Mouse (Mus musculus) CH12.LX (cell line): Measurements from ENCODE around the gene Fgfr2. TPM values are rescaled to one million over a fixed set of nuclear protein-coding genes. Genes with fewer than 3 reads are reported as not detected.

ENCODE experiments used
- DNase-seq: peaks from one replicate; pipeline ENCODE4 v3.0.0-alpha.2; 2013; ENCODE audit errors: extremely low read depth
- H3K27ac ChIP-seq: 2 replicates; pipeline ENCODE4 v1.5.1; 2012; ENCODE audit warnings: low read depth, mild to moderate bottlenecking, control low read depth, moderate library complexity; ENCODE audit not compliant: insufficient read depth
- H3K27me3 ChIP-seq: replicated peaks from 2 replicates; pipeline ENCODE3; 2012; ENCODE audit warnings: inconsistent platforms
- H3K36me3 ChIP-seq, 2 experiments: replicated peaks in 1 of 2; 2 replicates each; pipeline versions ENCODE3 to v1.6.1; 2012; ENCODE audit warnings: inconsistent platforms in 1 of 2, low read length in 1 of 2, mild to moderate bottlenecking in 1 of 2, mixed read lengths in 1 of 2, moderate library complexity in 1 of 2; ENCODE audit not compliant: control insufficient read depth in 1 of 2, insufficient read depth in 1 of 2
- H3K4me1 ChIP-seq, 2 experiments: 2 replicates each; pipeline ENCODE4 v1.6.1; 2012; ENCODE audit warnings: inconsistent platforms in 1 of 2, moderate library complexity in 1 of 2; ENCODE audit not compliant: insufficient read depth in 2 of 2, control insufficient read depth in 1 of 2
- H3K4me2 ChIP-seq: 2 replicates; pipeline ENCODE4 v1.6.1; 2012; ENCODE audit warnings: low read depth, mild to moderate bottlenecking, control low read depth; ENCODE audit not compliant: poor library complexity, insufficient read depth, severe bottlenecking
- H3K4me3 ChIP-seq, 3 experiments: fragments of 150-350 bp in 1 of 3; sonication (generic) in 1 of 3; replicated peaks in 1 of 3; 2 replicates each; pipeline versions ENCODE3 to v1.5.1; 2011 to 2012; ENCODE audit warnings: low read depth in 2 of 3, low read length in 2 of 3, mild to moderate bottlenecking in 2 of 3, moderate library complexity in 2 of 3, control low read depth in 1 of 3, improper control_type of control experiment in 1 of 3, inconsistent platforms in 1 of 3, mixed read lengths in 1 of 3; ENCODE audit not compliant: poor library complexity in 1 of 3
- H3K79me2 ChIP-seq: replicated peaks from 2 replicates; pipeline ENCODE4 v1.6.1; 2012; ENCODE audit warnings: mild to moderate bottlenecking, moderate library complexity; ENCODE audit not compliant: control insufficient read depth, poor library complexity, insufficient read depth, severe bottlenecking; ENCODE audit errors: extremely low read depth
- H3K9ac ChIP-seq: 2 replicates; pipeline ENCODE4 v1.6.1; 2012; ENCODE audit warnings: low read depth, mild to moderate bottlenecking, control low read depth, moderate library complexity; ENCODE audit not compliant: insufficient read depth
- H3K9me3 ChIP-seq: replicated peaks from 2 replicates; pipeline ENCODE3; 2012; ENCODE audit warnings: low read length, inconsistent platforms, mixed read lengths
- BHLHE40 ChIP-seq: IDR thresholded peaks from 2 replicates; pipeline ENCODE4 v1.6.1; 2011; ENCODE audit warnings: mild to moderate bottlenecking, low read depth, low read length, improper control_type of control experiment
- CHD1 ChIP-seq: IDR thresholded peaks from 2 replicates; pipeline ENCODE4 v1.6.1; 2012; ENCODE audit warnings: low read depth, low read length, improper control_type of control experiment, inconsistent platforms
- CHD2 ChIP-seq: IDR thresholded peaks from 2 replicates; pipeline ENCODE4 v1.6.1; 2011; ENCODE audit warnings: low read length, improper control_type of control experiment
- CTCF ChIP-seq, 2 experiments: IDR thresholded peaks in 1 of 2; conservative IDR thresholded peaks in 1 of 2; 2 replicates each; pipeline ENCODE4 v1.5.1; 2011 to 2012; ENCODE audit warnings: low read depth in 2 of 2, low read length in 2 of 2, improper control_type of control experiment in 1 of 2, inconsistent platforms in 1 of 2, mild to moderate bottlenecking in 1 of 2, moderate library complexity in 1 of 2
- E2F4 ChIP-seq: IDR thresholded peaks from 2 replicates; pipeline ENCODE4 v1.6.1; 2011; ENCODE audit warnings: low read depth, low read length, improper control_type of control experiment; ENCODE audit not compliant: insufficient replicate concordance
- ELF1 ChIP-seq: IDR thresholded peaks from 2 replicates; pipeline ENCODE4 v1.6.1; 2014; ENCODE audit warnings: low read depth, mild to moderate bottlenecking, inconsistent platforms, low read length, improper control_type of control experiment
- EP300 ChIP-seq: IDR thresholded peaks from 2 replicates; pipeline ENCODE4 v1.6.1; 2011; ENCODE audit warnings: low read length, improper control_type of control experiment
- ETS1 ChIP-seq: conservative IDR thresholded peaks from 2 replicates; pipeline ENCODE4 v1.6.1; 2012; ENCODE audit warnings: low read depth, mild to moderate bottlenecking, inconsistent platforms, low read length, improper control_type of control experiment, moderate library complexity
- GABPA ChIP-seq: IDR thresholded peaks from 2 replicates; pipeline ENCODE4 v1.6.1; 2012; ENCODE audit warnings: low read depth, low read length, improper control_type of control experiment, inconsistent platforms; ENCODE audit not compliant: insufficient replicate concordance
- HCFC1 ChIP-seq: IDR thresholded peaks from 2 replicates; pipeline ENCODE4 v1.6.1; 2012; ENCODE audit warnings: low read depth, mild to moderate bottlenecking, inconsistent platforms, low read length, improper control_type of control experiment
- IRF4 ChIP-seq: IDR thresholded peaks from 2 replicates; pipeline ENCODE4 v1.6.1; 2014; ENCODE audit warnings: low read depth, mild to moderate bottlenecking, inconsistent platforms, low read length, improper control_type of control experiment
- JUN ChIP-seq: IDR thresholded peaks from 2 replicates; pipeline ENCODE4 v1.6.1; 2011; ENCODE audit warnings: low read depth, mild to moderate bottlenecking, low read length, improper control_type of control experiment, moderate library complexity; ENCODE audit not compliant: insufficient read depth
- JUND ChIP-seq: conservative IDR thresholded peaks from 2 replicates; pipeline ENCODE4 v1.6.1; 2011; ENCODE audit warnings: low read depth, low read length, improper control_type of control experiment
- MAFK ChIP-seq: IDR thresholded peaks from 2 replicates; pipeline ENCODE4 v1.6.1; 2011; ENCODE audit warnings: low read length, improper control_type of control experiment; ENCODE audit not compliant: insufficient replicate concordance
- MAX ChIP-seq: IDR thresholded peaks from 2 replicates; pipeline ENCODE4 v1.6.1; 2011; ENCODE audit warnings: low read length, improper control_type of control experiment
- MAZ ChIP-seq: IDR thresholded peaks from 2 replicates; pipeline ENCODE4 v1.6.1; 2012; ENCODE audit warnings: low read depth, mild to moderate bottlenecking, inconsistent platforms, low read length, improper control_type of control experiment, moderate library complexity
- MXI1 ChIP-seq: IDR thresholded peaks from 2 replicates; pipeline ENCODE4 v1.6.1; 2011; ENCODE audit warnings: mild to moderate bottlenecking, low read depth, low read length, improper control_type of control experiment
- NELFE ChIP-seq: IDR thresholded peaks from 2 replicates; pipeline ENCODE4 v1.6.1; 2011; ENCODE audit warnings: low read depth, low read length, improper control_type of control experiment
- NRF1 ChIP-seq: IDR thresholded peaks from 2 replicates; pipeline ENCODE4 v1.6.1; 2014; ENCODE audit warnings: low read depth, mild to moderate bottlenecking, inconsistent platforms, low read length, improper control_type of control experiment, moderate library complexity
- POLR2A ChIP-seq: IDR thresholded peaks from 2 replicates; pipeline ENCODE4 v1.6.1; 2011; ENCODE audit warnings: low read depth, mild to moderate bottlenecking, improper control_type of control experiment, low read length
- POLR2AphosphoS2 ChIP-seq: IDR thresholded peaks from 2 replicates; pipeline ENCODE4 v1.6.1; 2011; ENCODE audit warnings: low read depth, low read length, improper control_type of control experiment
- RAD21 ChIP-seq: IDR thresholded peaks from 2 replicates; pipeline ENCODE4 v1.6.1; 2011; ENCODE audit warnings: low read depth, mild to moderate bottlenecking, low read length, improper control_type of control experiment, moderate library complexity
- RCOR1 ChIP-seq: conservative IDR thresholded peaks from 2 replicates; pipeline ENCODE4 v1.6.1; 2012; ENCODE audit warnings: low read depth, mild to moderate bottlenecking, inconsistent platforms, low read length, improper control_type of control experiment
- SMC3 ChIP-seq: IDR thresholded peaks from 2 replicates; pipeline ENCODE4 v1.6.1; 2011; ENCODE audit warnings: low read depth, low read length, improper control_type of control experiment
- UBTF ChIP-seq: IDR thresholded peaks from 2 replicates; pipeline ENCODE4 v1.6.1; 2012; ENCODE audit warnings: low read depth, mild to moderate bottlenecking, inconsistent platforms, low read length, improper control_type of control experiment, moderate library complexity
- USF1 ChIP-seq: IDR thresholded peaks from 2 replicates; pipeline ENCODE4 v1.6.1; 2014; ENCODE audit warnings: low read depth, mild to moderate bottlenecking, inconsistent platforms, low read length, improper control_type of control experiment
- ZC3H11A ChIP-seq: IDR thresholded peaks from 2 replicates; pipeline ENCODE4 v1.6.1; 2012; ENCODE audit warnings: low read depth, mild to moderate bottlenecking, inconsistent platforms, low read length, improper control_type of control experiment
- ZMIZ1 ChIP-seq: IDR thresholded peaks from 2 replicates; pipeline ENCODE4 v1.6.1; 2012; ENCODE audit warnings: low read depth, mild to moderate bottlenecking, inconsistent platforms, low read length, improper control_type of control experiment
- ZNF384 ChIP-seq: IDR thresholded peaks from 2 replicates; pipeline ENCODE4 v1.6.1; 2012; ENCODE audit warnings: low read depth, low read length, improper control_type of control experiment, inconsistent platforms
- dilution Hi-C: fragments of 300-500 bp; cut with MboI; formaldehyde crosslinking; loops from 2 replicates; pipeline ENCODE4 v1.14.3; 2020; ENCODE audit warnings: low sequenced_read_pairs; ENCODE audit not compliant: extremely low pct_unique_long_range_greater_than_20kb, extremely low pct_ligation_motif_present
- in situ Hi-C: fragments of 300-500 bp; cut with MboI; formaldehyde crosslinking; loops from 3 replicates; pipeline ENCODE4 v1.14.3; 2019; ENCODE audit warnings: low sequenced_read_pairs, low pct_ligation_motif_present, low pct_unique_long_range_greater_than_20kb, mixed read lengths
- polyA plus RNA-seq: library from polyadenylated mRNA; unstranded; fragments of >175 nt; gene quantifications from 2 replicates; pipeline ENCODE4 v1.2.1, GENCODE M21; 2012; ENCODE audit warnings: low read depth; ENCODE audit not compliant: insufficient read length
- total RNA-seq, 2 experiments: library from RNA; depleted of rRNA; stranded (reverse); fragments of 300-350 nt in 1 of 2; fragments of >200 nt in 1 of 2; gene quantifications; 2 replicates each; pipeline ENCODE4 v1.2.3; 2012 to 2014

Fgfr2 gene
- total and polyA plus RNA-seq, 3 experiments: not detected

- no peak for DNase-seq
- H3K27me3 ChIP-seq: peaks cover 85% of the 10 kb centered on the region
Measured at GRCm38 (mm10) chr7:132419378-132420255, 703.5 kb downstream of the Fgfr2 start.

DNA sequence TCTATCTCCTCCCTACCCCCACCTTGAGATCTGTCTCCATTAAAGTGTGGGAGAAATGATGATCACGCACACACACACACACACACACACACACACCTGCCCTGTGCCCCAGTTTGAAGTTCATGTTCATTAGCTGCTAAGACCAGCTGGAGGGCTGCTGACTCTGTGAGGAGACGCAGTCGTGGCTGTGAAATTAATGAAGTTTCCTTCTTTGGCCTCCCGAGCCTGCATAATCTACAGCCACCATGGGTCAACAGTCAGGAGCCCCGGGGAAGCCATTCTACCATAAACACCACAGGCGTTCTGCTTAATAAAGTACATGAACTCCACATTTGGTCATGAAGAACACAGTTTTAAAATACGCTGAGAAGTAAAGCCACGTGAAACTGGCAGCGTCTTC is 706.3 kb downstream of the Fgfr2 start:
- TF ChIP-seq MAZ (no peak), ZC3H11A (no peak), RAD21 (no peak), IRF4 (no peak), CTCF (conservative IDR thresholded peaks at IDR 0.05 in 1 of 2, IDR thresholded peaks at IDR 0.05 in 1 of 2; ENCODE audit: low read depth in 2 of 2, low read length in 2 of 2) (no peak), RCOR1 (no peak), USF1 (no peak), POLR2AphosphoS2 (no peak), POLR2A (no peak), JUN (no peak), UBTF (no peak), GABPA (no peak), NELFE (no peak), ZMIZ1 (no peak), E2F4 (no peak), HCFC1 (no peak), MAX (no peak), MXI1 (no peak)
- dilution Hi-C loops (no loop called here), in situ Hi-C loops (no loop called here)
- Histone ChIP-seq H3K27ac (no peak overlapping the region), H3K9ac (no peak overlapping the region), H3K4me2 (no peak overlapping the region), H3K27me3 (peaks cover 89% of the 10 kb centered on the region), H3K79me2 (no peaks in the 10 kb centered on the region), H3K9me3 (no peaks in the 10 kb centered on the region), H3K36me3 (no peaks in the 10 kb centered on the region), H3K4me1 (no peaks in the 10 kb centered on the region), H3K4me3 (no peak overlapping the region)
- no peak for DNase-seq

More at GRCm38 (mm10) chr7:132419378-132420255, 703.5 kb downstream of the Fgfr2 start:
- H3K36me3 ChIP-seq: no peaks in the 10 kb centered on the region
- H3K9me3 ChIP-seq: no peaks in the 10 kb centered on the region
- no peak overlapping the region for H3K9ac ChIP-seq
- H3K27ac ChIP-seq: no peak overlapping the region
- TF ChIP-seq BHLHE40 (no peak), UBTF (no peak), SMC3 (no peak), POLR2A (no peak), IRF4 (no peak), EP300 (no peak), NRF1 (no peak), CHD1 (no peak), MAX (no peak), RCOR1 (no peak), ETS1 (no peak), CHD2 (no peak), ELF1 (no peak), JUND (no peak), ZMIZ1 (no peak), MAZ (no peak), MAFK (no peak), ZNF384 (no peak), GABPA (no peak), RAD21 (no peak)
- dilution Hi-C loops: no loop called here
- H3K4me1 ChIP-seq: no peaks in the 10 kb centered on the region
- in situ Hi-C loops: no loop called here
- H3K4me3 ChIP-seq: no peak overlapping the region
- no peaks in the 10 kb centered on the region for H3K79me2 ChIP-seq
- H3K4me2 ChIP-seq: no peak overlapping the region
